In the genomic region with DNA sequence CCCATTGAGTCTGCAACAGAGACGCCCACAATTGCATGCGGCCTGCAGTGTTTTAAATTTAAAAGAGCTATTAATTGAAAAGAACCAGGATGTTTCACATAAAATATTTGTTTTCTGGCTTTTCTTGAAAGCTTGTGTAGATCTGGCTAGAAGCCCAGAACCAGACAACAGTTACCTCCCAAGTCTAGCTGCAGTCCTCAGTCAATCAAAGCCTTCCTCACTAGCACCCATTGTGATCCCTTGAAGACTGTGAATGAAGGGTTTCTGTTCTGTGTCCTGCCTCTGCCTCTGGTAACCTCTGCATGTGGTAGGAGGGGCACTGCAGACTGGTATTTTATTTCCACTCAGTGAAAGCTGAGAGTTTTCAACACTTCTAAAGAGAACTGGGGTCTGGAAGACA, we compare ENCODE assay signal across 34 mouse cellular contexts. TPM values are rescaled to one million over a fixed set of nuclear protein-coding genes. Genes with fewer than 3 reads are reported as not detected.
DNase-seq lines count a peak whose midpoint lies in the region; ATAC-seq and TF ChIP-seq lines count a peak whose summit lies in the region.
"Had no signal": no experiment of that assay in that cellular context is flagged by ENCODE, and none has a peak within 500 bp of the region (broad histone marks: within the 10 kb centered on the region; RNA-seq: fewer than 3 reads in every experiment).

No protein-coding gene starts in this region.

- H3K4me2 ChIP-seq in forebrain, embryonic 13.5 days: no peak overlapping the region
- H3K4me2 ChIP-seq in forebrain, embryonic 12.5 days: no peak overlapping the region
- H3K4me2 ChIP-seq in kidney, postnatal 0 days (ENCODE audit: low read length): no peak overlapping the region
- H3K4me2 ChIP-seq: liver, embryonic 12.5 days; midbrain, embryonic 13.5 days; neural tube, embryonic 15.5 days; stomach, embryonic 15.5 days had no signal

- H3K9me3 ChIP-seq in forebrain, embryonic 13.5 days (replicated peaks): no peaks in the 10 kb centered on the region
- H3K9me3 ChIP-seq in forebrain, embryonic 12.5 days: no peaks in the 10 kb centered on the region
- H3K9me3 ChIP-seq in kidney, postnatal 0 days (replicated peaks; ENCODE audit: low read length): no peaks in the 10 kb centered on the region
- H3K9me3 ChIP-seq: G1E; hindbrain, embryonic 10.5 days; liver, embryonic 12.5 days; midbrain, embryonic 13.5 days; neural tube, embryonic 15.5 days; stomach, embryonic 15.5 days had no signal

- no peaks in the 10 kb centered on the region for H3K27me3 ChIP-seq in forebrain, embryonic 13.5 days
- H3K27me3 ChIP-seq in forebrain, embryonic 12.5 days: no peaks in the 10 kb centered on the region
- H3K27me3 ChIP-seq in kidney, postnatal 0 days (ENCODE audit: insufficient read depth, low read length): no peaks in the 10 kb centered on the region
- H3K27me3 ChIP-seq: liver, embryonic 12.5 days; midbrain, embryonic 13.5 days; neural tube, embryonic 15.5 days; Patski; stomach, embryonic 15.5 days had no signal

- peak; percentile 36 for DNase-seq in kidney, postnatal 0 days (ENCODE audit: low spot score)
- no peak for DNase-seq in kidney, postnatal 4 days
- DNase-seq in adipocyte (ENCODE audit: low spot score): peak; percentile 18
- DNase-seq in telencephalon, adult 2 months (ENCODE audit: low read depth, low spot score): peak; percentile 16
- DNase-seq in right cerebral cortex, postnatal 4 days: no peak
- DNase-seq: adrenal gland, postnatal 25 days; cerebellum, adult 8-10 months; cerebellum, postnatal 25 days; gastrocnemius, postnatal 10 days; heart, postnatal 14 days; kidney, adult 18-20 months; kidney, postnatal 10 days; layer of hippocampus, adult 9-11 months; liver, postnatal 0 days; lung, postnatal 10 days; retina, postnatal 1 day; right cerebral cortex, postnatal 14 days; thymus, postnatal 14 days had no signal

- WGBS in forebrain, embryonic 13.5 days: 35% methylated on average over 2 of the region's 2 CpGs
- 65% methylated on average over 2 of the region's 2 CpGs for WGBS in forebrain, embryonic 12.5 days
- 65% methylated on average over 2 of the region's 2 CpGs for WGBS in kidney, postnatal 0 days

- H3K4me1 ChIP-seq in forebrain, embryonic 13.5 days: peaks cover 8% of the 10 kb centered on the region
- peaks cover 12% of the 10 kb centered on the region; the same call in 1 of the 2 replicates for H3K4me1 ChIP-seq in forebrain, embryonic 12.5 days
- H3K4me1 ChIP-seq in kidney, postnatal 0 days (replicated peaks; ENCODE audit: insufficient read depth, low read length): no peaks in the 10 kb centered on the region; the same call in 1 of the 2 replicates
- H3K4me1 ChIP-seq: hindbrain, embryonic 10.5 days; midbrain, embryonic 13.5 days; neural tube, embryonic 15.5 days; stomach, embryonic 15.5 days had no signal

- no peak overlapping the region for H3K4me3 ChIP-seq in forebrain, embryonic 13.5 days
- no peak overlapping the region for H3K4me3 ChIP-seq in forebrain, embryonic 12.5 days (replicated peaks)
- H3K4me3 ChIP-seq in kidney, postnatal 0 days (replicated peaks; ENCODE audit: low read depth, low read length): no peak overlapping the region
- H3K4me3 ChIP-seq: hindbrain, embryonic 10.5 days; liver, embryonic 12.5 days; midbrain, embryonic 13.5 days; neural tube, embryonic 15.5 days; stomach, embryonic 15.5 days had no signal

- 0 out of 2 replicates have a peak, but pooled peaks have one; percentile 38 for ATAC-seq in forebrain, embryonic 13.5 days
- no peak for ATAC-seq in forebrain, embryonic 12.5 days (ENCODE audit: low FRiP score)
- no peak for ATAC-seq in kidney, postnatal 0 days (replicated peaks; ENCODE audit: low FRiP score, low read depth)
- ATAC-seq: hindbrain, embryonic 16.5 days; liver, embryonic 12.5 days; liver, postnatal 0 days; midbrain, embryonic 13.5 days; Patski had no signal

- no peak overlapping the region for H3K27ac ChIP-seq in forebrain, embryonic 13.5 days
- no peak overlapping the region for H3K27ac ChIP-seq in forebrain, embryonic 12.5 days
- H3K27ac ChIP-seq in kidney, postnatal 0 days: no peak overlapping the region
- H3K27ac ChIP-seq: hindbrain, embryonic 10.5 days; liver, embryonic 12.5 days; macrophage; midbrain, embryonic 13.5 days; neural tube, embryonic 15.5 days; stomach, embryonic 15.5 days had no signal

- no peak overlapping the region for H3K9ac ChIP-seq in forebrain, embryonic 13.5 days
- no peak overlapping the region for H3K9ac ChIP-seq in forebrain, embryonic 12.5 days
- no peak overlapping the region for H3K9ac ChIP-seq in kidney, postnatal 0 days (ENCODE audit: low read depth, low read length)
- H3K9ac ChIP-seq: liver, embryonic 12.5 days; liver, postnatal 0 days; midbrain, embryonic 13.5 days; neural tube, embryonic 15.5 days; stomach, embryonic 15.5 days had no signal

- no peak for TF ChIP-seq CTCF in kidney, postnatal 0 days (IDR thresholded peaks at IDR 0.05; ENCODE audit: low read depth)

- 0 out of 2 replicates have a peak, but pooled peaks cover 8% of the 10 kb centered on the region for H3K36me3 ChIP-seq in forebrain, embryonic 13.5 days (ENCODE audit: poor library complexity, severe bottlenecking)
- no peaks in the 10 kb centered on the region for H3K36me3 ChIP-seq in forebrain, embryonic 12.5 days (replicated peaks)
- no peaks in the 10 kb centered on the region for H3K36me3 ChIP-seq in kidney, postnatal 0 days (ENCODE audit: insufficient read depth, low read length)
- H3K36me3 ChIP-seq: liver, embryonic 12.5 days; midbrain, embryonic 13.5 days; stomach, embryonic 15.5 days had no signal

RNA-seq across cellular contexts. Expression of gene Bbs9, which starts 27.5 kb away (rescaled TPM):
- polyA plus RNA-seq in forebrain, embryonic 13.5 days (2015; fragmentation: Nextera tagmentation; extraction: Ambion mirVana): 18.4 and 20.1 TPM in 2 replicates
- polyA plus RNA-seq in forebrain, embryonic 12.5 days (2016; fragmentation: Nextera tagmentation; extraction: Ambion mirVana): 20.0 and 20.4 TPM in 2 replicates
- 10.0 and 10.1 TPM in 2 replicates for polyA plus RNA-seq in kidney, postnatal 0 days (2015; fragmentation: Nextera tagmentation; extraction: Ambion mirVana)

RNA-seq across cellular contexts. Expression of gene Rp9, which starts 33.4 kb away (rescaled TPM):
- polyA plus RNA-seq in forebrain, embryonic 13.5 days (2015; fragmentation: Nextera tagmentation; extraction: Ambion mirVana): 61.2 and 66.2 TPM in 2 replicates
- 58.2 and 63.2 TPM in 2 replicates for polyA plus RNA-seq in forebrain, embryonic 12.5 days (2016; fragmentation: Nextera tagmentation; extraction: Ambion mirVana)
- polyA plus RNA-seq in kidney, postnatal 0 days (2015; fragmentation: Nextera tagmentation; extraction: Ambion mirVana): 76.7 and 82.6 TPM in 2 replicates

RNA-seq across cellular contexts. Expression of gene Gm17545, which starts 48.9 kb away (rescaled TPM):
- polyA plus RNA-seq in forebrain, embryonic 13.5 days (2015; fragmentation: Nextera tagmentation; extraction: Ambion mirVana): not detected in 2 replicates
- not detected in 2 replicates for polyA plus RNA-seq in forebrain, embryonic 12.5 days (2016; fragmentation: Nextera tagmentation; extraction: Ambion mirVana)
- polyA plus RNA-seq in kidney, postnatal 0 days (2015; fragmentation: Nextera tagmentation; extraction: Ambion mirVana): not detected in 2 replicates
- polyA plus RNA-seq: embryonic facial prominence, embryonic 11.5 days; G1E; heart, embryonic 14.5 days; hindbrain, embryonic 10.5 days; hindbrain, embryonic 16.5 days; intestine, embryonic 14.5 days; limb, embryonic 11.5 days; liver, embryonic 12.5 days; liver, postnatal 0 days; macrophage; midbrain, embryonic 13.5 days; neural tube, embryonic 15.5 days; Patski; stomach, embryonic 15.5 days; urinary bladder, adult 2 months had no signal

Comparison
In these comparisons a context has a peak if more than half of its experiments do, and no peak if none do; other contexts are left out.
1. DNase-seq: peak in kidney, postnatal 0 days (single experiment), adipocyte (single experiment) and telencephalon, adult 2 months (single experiment); none in kidney, postnatal 4 days (0 of 2) and right cerebral cortex, postnatal 4 days (single experiment).